Mouse (Mus musculus) midbrain, embryonic 14.5 days (tissue): Measurements from ENCODE around the gene Tc2n. TPM values are rescaled to one million over a fixed set of nuclear protein-coding genes. Genes with fewer than 3 reads are reported as not detected.
A peak's percentile ranks its signal among the peaks of the same experiment; 100 is the strongest.

ENCODE experiments used
- ATAC-seq: fragments of 200-750 bp; cut with Nextera tagmentation; 2 replicates; pipeline ENCODE4 v1.8.0; 2017; ENCODE audit warnings: moderate number of reproducible peaks, moderate library complexity; ENCODE audit not compliant: low FRiP score, low TSS enrichment
- DNase-seq: peaks from one replicate; pipeline ENCODE4 v3.0.0-alpha.2; 2015
- H3K27ac ChIP-seq: fragments of 300-500 bp; sonication (generic); replicated peaks from 2 replicates; pipeline ENCODE4 v1.5.1; 2014; ENCODE audit warnings: mild to moderate bottlenecking, low read depth, low read length, moderate library complexity
- H3K27me3 ChIP-seq: fragments of 300-500 bp; sonication (generic); 2 replicates; pipeline ENCODE4 v1.6.1; 2014; ENCODE audit warnings: low read length, control low read depth, mixed read lengths; ENCODE audit not compliant: control insufficient read depth, insufficient read depth
- H3K36me3 ChIP-seq: fragments of 300-500 bp; sonication (generic); 2 replicates; pipeline ENCODE4 v1.6.1; 2014; ENCODE audit warnings: low read length, control low read depth; ENCODE audit not compliant: control insufficient read depth, insufficient read depth
- H3K4me1 ChIP-seq: fragments of 300-500 bp; sonication (generic); 2 replicates; pipeline ENCODE4 v1.6.1; 2014; ENCODE audit warnings: mild to moderate bottlenecking, antibody characterized with exemption, low read length, control low read depth; ENCODE audit not compliant: control insufficient read depth, insufficient read depth
- H3K4me2 ChIP-seq: fragments of 300-500 bp; sonication (generic); 2 replicates; pipeline ENCODE4 v1.6.1; 2014; ENCODE audit warnings: mild to moderate bottlenecking, low read length, moderate library complexity
- H3K4me3 ChIP-seq: fragments of 300-500 bp; sonication (generic); replicated peaks from 2 replicates; pipeline ENCODE4 v1.5.1; 2014; ENCODE audit warnings: low read depth, low read length
- H3K9ac ChIP-seq: fragments of 300-500 bp; sonication (generic); replicated peaks from 2 replicates; pipeline ENCODE4 v1.6.1; 2014; ENCODE audit warnings: mild to moderate bottlenecking, low read length, moderate library complexity
- H3K9me3 ChIP-seq: fragments of 300-500 bp; sonication (generic); 2 replicates; pipeline ENCODE4 v1.6.1; 2016; ENCODE audit warnings: low read length, control low read depth, mixed read lengths; ENCODE audit not compliant: control insufficient read depth
- WGBS: fragments of 180-500 bp; shearing (Covaris S2); extraction: QIAGEN DNeasy Blood & Tissue Kit; methylation state at CpG from one replicate; pipeline ENCODE4 v1.1.7; 2014; 5-methylcytosine and 5-hydroxymethylcytosine counted together
- polyA plus RNA-seq: library from polyadenylated mRNA; unstranded; fragments of >200 nt; fragmentation: Nextera tagmentation; extraction: Ambion mirVana; gene quantifications from 2 replicates; pipeline ENCODE4 v1.2.1, GENCODE M21; 2014

Gene Tc2n
- 0.34 and 0.36 TPM in 2 replicates for polyA plus RNA-seq

DNA sequence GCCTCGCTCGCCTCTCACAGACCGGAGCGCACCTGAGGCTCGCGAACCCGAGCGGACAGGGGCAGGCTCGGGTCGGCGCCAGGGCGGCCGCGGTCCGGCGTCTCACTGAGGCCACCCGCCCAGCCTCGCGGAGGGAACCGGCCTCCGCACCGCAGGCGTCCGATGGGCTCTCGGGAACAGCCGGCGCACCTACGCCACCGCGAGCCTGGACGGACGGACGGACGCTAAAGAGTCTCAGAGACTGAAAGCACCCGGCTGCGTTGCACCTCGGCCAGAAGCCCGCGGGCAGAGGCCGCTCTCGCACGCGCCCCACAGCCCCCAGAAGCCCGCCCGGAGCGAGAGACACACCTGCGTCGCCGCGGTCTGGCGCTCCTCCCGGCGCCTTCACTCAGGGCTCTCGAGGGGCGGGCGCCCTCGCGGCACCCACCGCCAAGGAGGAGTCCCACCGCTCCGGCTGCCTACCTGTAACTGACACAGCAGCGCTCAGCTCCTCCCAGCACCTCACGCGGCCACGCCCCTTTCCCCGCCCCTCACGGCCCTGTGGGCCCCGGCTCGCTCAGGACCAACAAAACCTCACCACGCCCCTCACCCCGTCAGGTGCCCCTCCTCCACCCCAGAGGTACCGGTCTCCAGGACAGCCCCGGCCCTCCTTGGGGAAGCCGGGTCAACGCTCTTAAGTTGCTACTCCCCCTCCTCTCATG is at the start of gene Tc2n:
Tc2n (minus strand) TSS at position 470 of the 701 bp plus-strand sequence.
- Histone ChIP-seq H3K9me3 (no peaks in the 10 kb centered on the region), H3K4me1 (no peaks in the 10 kb centered on the region), H3K4me2 (peak within 1 kb of the TSS; percentile 98), H3K4me3 (peak within 1 kb of the TSS; percentile 70), H3K27ac (no peak within 1 kb of the TSS), H3K36me3 (no peaks in the 10 kb centered on the region), H3K9ac (peak within 1 kb of the TSS; percentile 50), H3K27me3 (peaks cover 7% of the 10 kb centered on the region; the same call in 1 of the 2 replicates)
- peak; percentile 73 for DNase-seq
- ATAC-seq: peak; percentile 94
- WGBS: under 1% methylated on average over 70 of the region's 75 CpGs

DNA sequence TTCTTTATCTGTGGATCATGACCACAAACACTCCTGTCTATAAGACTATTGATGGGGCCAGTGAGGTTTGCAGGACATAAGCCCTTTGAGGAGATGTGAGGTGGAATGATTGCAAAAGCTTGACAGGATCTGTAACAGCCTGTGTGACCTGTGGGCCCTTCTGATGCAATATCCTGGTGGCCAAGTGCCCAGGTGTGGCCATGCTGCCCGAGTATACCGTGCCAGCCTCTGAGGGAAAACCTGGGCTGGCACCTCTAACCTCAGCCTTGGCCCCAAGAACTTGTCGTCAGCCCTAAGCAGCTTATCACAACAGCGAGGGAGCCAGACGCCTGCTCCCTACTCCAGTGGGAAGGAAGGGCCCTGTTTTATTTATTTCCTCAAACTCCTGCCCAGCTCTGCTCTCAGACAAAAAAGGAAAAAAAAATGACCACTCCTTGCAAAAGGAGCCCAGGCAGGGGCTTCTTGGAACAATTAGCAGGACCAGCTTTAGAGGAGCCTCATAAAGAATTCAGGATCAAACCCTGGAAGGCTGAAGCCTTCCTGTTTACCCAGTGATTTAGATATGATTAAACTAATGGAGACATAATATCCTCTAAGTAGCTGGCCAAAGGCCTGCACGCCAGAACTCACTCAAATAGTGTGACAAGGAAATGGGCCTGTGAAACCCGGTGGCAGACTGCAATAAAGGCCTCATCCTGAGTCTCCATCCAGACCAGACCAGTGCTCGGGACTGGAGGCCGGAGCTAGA is 49.2 kb upstream of the Tc2n start:
- no peaks in the 10 kb centered on the region for H3K9me3 ChIP-seq
- no peak overlapping the region for H3K27ac ChIP-seq
- H3K36me3 ChIP-seq: no peaks in the 10 kb centered on the region
- no peaks in the 10 kb centered on the region for H3K27me3 ChIP-seq
- no peak overlapping the region for H3K4me2 ChIP-seq
- ATAC-seq (no peak), DNase-seq (no peak)
- WGBS: 69% methylated on average over 9 of the region's 9 CpGs
- no peaks in the 10 kb centered on the region for H3K4me1 ChIP-seq
- H3K9ac ChIP-seq: no peak overlapping the region
- H3K4me3 ChIP-seq: no peak overlapping the region

DNA sequence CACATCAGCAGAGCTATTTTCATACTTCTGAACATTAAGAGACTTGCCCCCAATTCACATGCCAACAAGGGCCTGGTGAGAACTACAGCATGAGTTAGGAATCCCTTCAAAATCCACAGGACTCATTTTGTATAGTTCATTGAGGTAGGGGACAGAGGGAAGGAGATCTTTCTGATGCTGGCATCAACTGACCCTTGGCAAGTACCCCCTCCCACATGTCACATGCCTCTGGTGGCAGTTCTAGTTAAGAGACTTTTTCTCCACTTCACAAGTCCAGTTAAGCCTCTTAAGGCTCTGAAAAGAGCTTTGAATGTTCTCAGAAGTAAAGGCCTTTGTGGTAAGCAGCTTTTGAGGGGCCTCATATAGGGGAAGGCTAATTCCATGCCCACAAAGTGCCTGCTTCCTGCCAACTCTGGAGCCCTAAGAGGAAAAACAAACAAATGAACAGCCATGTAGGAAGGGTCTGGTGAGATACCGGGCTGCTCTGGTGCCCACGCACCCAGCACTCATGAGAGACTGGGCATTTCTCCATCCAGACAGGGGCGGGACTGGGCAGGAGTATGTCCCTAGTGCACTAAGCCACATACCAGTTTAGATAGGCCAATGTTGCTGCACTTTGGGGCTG is 48.0 kb upstream of the Tc2n start:
- Histone ChIP-seq H3K36me3 (no peaks in the 10 kb centered on the region), H3K9ac (no peak overlapping the region), H3K27me3 (no peaks in the 10 kb centered on the region), H3K27ac (no peak overlapping the region), H3K4me3 (no peak overlapping the region), H3K4me2 (no peak overlapping the region), H3K4me1 (no peaks in the 10 kb centered on the region), H3K9me3 (no peaks in the 10 kb centered on the region)
- 0 out of 2 replicates have a peak, but pooled peaks have one; percentile 13 for ATAC-seq
- WGBS: 47% methylated on average over 3 of the region's 3 CpGs
- DNase-seq: peak; percentile 35

DNA sequence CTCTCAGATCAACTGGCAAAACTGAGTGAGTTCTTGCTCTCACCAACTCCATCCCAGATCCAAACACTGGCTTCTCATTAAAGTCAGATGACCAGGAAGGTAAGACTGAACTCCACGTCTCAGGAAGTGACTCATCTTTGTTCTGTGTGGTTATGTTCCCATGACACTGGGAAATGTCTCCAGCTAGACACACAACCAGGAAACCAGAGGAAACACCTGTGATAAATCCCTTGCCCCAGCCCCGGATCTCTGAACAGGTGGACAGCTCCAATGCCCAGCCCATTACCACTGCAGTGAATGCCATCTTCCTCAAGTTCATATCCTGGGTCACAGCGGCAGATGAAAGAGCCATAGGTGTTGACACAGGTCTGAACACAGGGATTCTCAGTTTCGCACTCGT is 46.5 kb upstream of the Tc2n start:
- H3K9me3 ChIP-seq: no peaks in the 10 kb centered on the region
- no peaks in the 10 kb centered on the region for H3K27me3 ChIP-seq
- H3K4me1 ChIP-seq: no peaks in the 10 kb centered on the region
- H3K36me3 ChIP-seq: no peaks in the 10 kb centered on the region
- DNase-seq (no peak), ATAC-seq (no peak)
- no peak overlapping the region for H3K4me2 ChIP-seq
- 93% methylated on average over 5 of the region's 5 CpGs for WGBS
- H3K27ac ChIP-seq: no peak overlapping the region
- no peak overlapping the region for H3K4me3 ChIP-seq
- no peak overlapping the region for H3K9ac ChIP-seq

DNA sequence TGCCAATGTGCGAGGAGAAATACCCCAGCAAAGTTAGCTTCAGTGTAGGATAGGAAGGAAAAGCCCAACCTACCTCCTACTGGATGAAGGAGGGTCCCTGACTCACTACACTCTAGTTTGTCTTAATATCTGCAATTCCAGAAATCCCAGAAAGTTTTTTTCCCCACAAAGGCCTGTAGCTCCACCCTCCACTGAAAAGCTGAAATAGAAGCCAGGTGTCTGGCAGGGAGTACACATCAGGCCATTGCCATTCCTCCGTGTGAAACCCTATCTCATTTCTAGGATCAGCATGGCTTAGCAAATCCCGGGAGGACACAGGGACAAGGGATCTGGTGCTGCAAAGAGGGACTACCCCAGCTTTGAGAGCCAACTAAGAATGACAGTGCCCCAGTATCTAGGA is 44.7 kb upstream of the Tc2n start:
- no peaks in the 10 kb centered on the region for H3K27me3 ChIP-seq
- no peaks in the 10 kb centered on the region for H3K4me1 ChIP-seq
- WGBS: 77% methylated on average over 3 of the region's 3 CpGs
- ATAC-seq (no peak), DNase-seq (no peak)
- H3K4me2 ChIP-seq: no peak overlapping the region
- H3K36me3 ChIP-seq: no peaks in the 10 kb centered on the region
- no peak overlapping the region for H3K9ac ChIP-seq
- no peaks in the 10 kb centered on the region for H3K9me3 ChIP-seq
- H3K27ac ChIP-seq: no peak overlapping the region
- no peak overlapping the region for H3K4me3 ChIP-seq

DNA sequence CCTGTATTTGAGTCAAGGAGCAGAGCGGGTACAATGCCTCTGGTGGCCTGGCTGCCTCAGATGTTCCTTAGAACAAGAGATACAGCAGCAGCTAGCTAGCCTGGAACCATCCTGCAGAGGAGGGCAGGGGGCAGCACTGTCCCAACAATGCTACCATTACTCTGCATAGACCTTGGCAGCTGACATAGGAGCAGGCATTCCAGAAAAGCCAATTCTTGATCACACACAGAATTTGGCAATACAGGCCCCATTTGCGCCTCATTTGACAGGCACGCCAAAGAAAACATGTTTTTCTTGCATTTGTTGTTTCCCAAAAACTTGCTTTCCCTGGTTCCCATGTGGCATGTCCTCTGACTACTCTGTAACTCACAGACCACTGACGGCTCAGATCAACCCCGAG is 43.7 kb upstream of the Tc2n start:
- no peak overlapping the region for H3K4me2 ChIP-seq
- 96% methylated on average over 5 of the region's 5 CpGs for WGBS
- DNase-seq (no peak), ATAC-seq (no peak)
- H3K27ac ChIP-seq: no peak overlapping the region
- H3K27me3 ChIP-seq: no peaks in the 10 kb centered on the region
- no peaks in the 10 kb centered on the region for H3K9me3 ChIP-seq
- no peaks in the 10 kb centered on the region for H3K36me3 ChIP-seq
- no peaks in the 10 kb centered on the region for H3K4me1 ChIP-seq
- H3K4me3 ChIP-seq: no peak overlapping the region
- H3K9ac ChIP-seq: no peak overlapping the region

DNA sequence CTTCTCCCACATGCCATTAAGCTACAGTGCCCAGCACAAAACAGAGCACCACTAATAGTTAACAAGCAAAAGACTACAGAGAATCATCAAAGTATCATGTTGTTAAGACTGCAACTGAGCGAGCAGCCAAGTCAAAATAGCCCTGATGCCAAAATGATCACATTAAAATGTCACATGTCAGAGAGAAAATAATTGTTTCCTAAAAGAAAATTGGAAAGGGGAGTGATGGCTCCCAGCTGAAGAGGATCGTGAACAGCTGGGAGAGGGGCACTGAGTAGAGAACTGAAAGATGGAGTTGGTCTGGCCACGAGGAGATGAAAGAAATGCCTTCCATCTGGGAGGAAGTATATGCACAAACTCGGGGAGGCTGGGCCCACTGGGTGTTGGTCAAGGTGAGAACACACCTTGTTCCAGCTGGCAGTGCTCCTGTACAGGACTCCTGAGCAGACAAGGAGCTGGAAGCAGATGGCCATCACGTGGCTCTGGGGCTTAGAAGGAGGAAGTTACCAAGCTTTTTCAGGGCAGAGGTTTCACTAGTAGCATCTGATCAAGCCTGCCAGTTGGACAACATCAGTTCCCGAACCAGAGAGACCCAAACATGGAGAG is 41.2 kb upstream of the Tc2n start:
- Histone ChIP-seq H3K9ac (no peak overlapping the region), H3K4me3 (no peak overlapping the region)

DNA sequence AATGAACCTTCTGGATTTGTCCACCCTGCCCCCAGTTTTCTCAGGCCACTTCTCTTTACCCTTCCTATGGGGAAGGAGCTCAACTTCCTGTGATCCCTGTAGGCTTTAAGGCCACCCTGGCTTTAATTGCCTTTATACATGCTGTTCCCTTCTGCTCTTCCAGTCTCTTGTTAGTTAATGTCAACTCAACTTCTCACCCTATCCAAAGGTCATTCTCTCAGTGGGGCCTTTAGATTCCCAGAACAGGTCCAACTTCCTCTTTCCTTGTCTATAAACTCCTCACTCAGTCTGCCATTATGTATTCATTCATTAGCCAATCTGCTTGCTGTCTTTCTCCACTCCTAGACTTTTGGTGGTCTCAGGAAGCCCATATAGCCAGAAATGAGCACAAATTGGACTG is 40.4 kb upstream of the Tc2n start:
- ATAC-seq (no peak), DNase-seq (no peak)
- no peaks in the 10 kb centered on the region for H3K36me3 ChIP-seq
- no peaks in the 10 kb centered on the region for H3K27me3 ChIP-seq
- H3K9me3 ChIP-seq: no peaks in the 10 kb centered on the region
- H3K27ac ChIP-seq: no peak overlapping the region
- H3K4me2 ChIP-seq: no peak overlapping the region
- no peak overlapping the region for H3K9ac ChIP-seq
- no peak overlapping the region for H3K4me3 ChIP-seq
- no peaks in the 10 kb centered on the region for H3K4me1 ChIP-seq

More for the DNA sequence above, 41.2 kb upstream of the Tc2n start:
- Histone ChIP-seq H3K27ac (no peak overlapping the region), H3K36me3 (no peaks in the 10 kb centered on the region), H3K9me3 (no peaks in the 10 kb centered on the region), H3K4me2 (no peak overlapping the region), H3K27me3 (no peaks in the 10 kb centered on the region), H3K4me1 (no peaks in the 10 kb centered on the region)
- WGBS: 71% methylated on average over 6 of the region's 6 CpGs
- DNase-seq (no peak), ATAC-seq (no peak)
